Mouse (Mus musculus): ENCODE data around the gene Stum. TPM values are rescaled to one million over a fixed set of nuclear protein-coding genes. Genes with fewer than 3 reads are reported as not detected.
A peak's percentile ranks its signal among the peaks of the same experiment; 100 is the strongest.

Gene Stum
- total and polyA plus RNA-seq, 3 experiments: 0.42 to 0.61 (median 0.51) TPM

DNA sequence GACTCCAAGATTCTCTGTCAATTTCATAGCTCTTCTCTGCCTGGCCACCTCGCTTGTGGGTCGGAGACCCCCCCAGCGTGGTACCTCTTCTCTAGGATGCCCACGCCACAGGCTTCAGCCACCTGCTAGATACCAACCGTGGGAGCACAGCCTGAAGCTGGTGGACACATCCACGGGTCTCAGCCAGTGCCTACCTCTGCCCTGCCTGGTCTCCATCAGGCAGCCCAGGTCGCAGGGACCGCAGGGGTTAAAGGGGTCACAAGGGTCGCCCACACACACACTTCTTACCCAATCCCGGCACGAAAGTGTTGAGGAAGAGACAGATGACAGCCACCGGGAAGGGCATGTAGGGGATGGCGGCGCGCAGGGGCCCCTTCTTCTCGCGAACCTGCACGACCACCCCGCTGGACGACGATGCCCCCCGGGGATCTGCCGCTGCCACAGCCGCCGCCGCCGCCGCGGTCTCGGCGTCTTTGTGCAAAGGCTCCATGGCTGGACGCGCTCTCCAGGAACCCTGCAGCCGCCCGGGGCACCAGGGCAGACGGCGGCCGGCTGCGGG lies 385 bp downstream of the Stum start:
- Histone ChIP-seq H3K9me3 (replicated peaks; ENCODE audit: low read length) (no peaks in the 10 kb centered on the region), H3K27ac (ENCODE audit: insufficient read depth, low read depth) (no peak overlapping the region), H3K36me3 (replicated peaks in 1 of 2; ENCODE audit: control insufficient read depth in 1 of 2, insufficient read depth in 1 of 2, low read length in 1 of 2) (no peaks in the 10 kb centered on the region), H3K4me1 (ENCODE audit: control insufficient read depth in 1 of 2, insufficient read depth in 2 of 2) (peaks cover 12 to 28% of the 10 kb centered on the region in 2 experiments), H3K27me3 (replicated peaks) (no peaks in the 10 kb centered on the region), H3K79me2 (replicated peaks; ENCODE audit: control insufficient read depth, extremely low read depth, insufficient read depth, poor library complexity, severe bottlenecking) (no peaks in the 10 kb centered on the region), H3K4me2 (ENCODE audit: insufficient read depth, low read depth, poor library complexity, severe bottlenecking) (peak overlapping the region; percentile 2; the same call in 1 of the 2 replicates), H3K4me3 (replicated peaks in 1 of 3; ENCODE audit: low read depth in 2 of 3, low read length in 2 of 3, poor library complexity in 1 of 3) (no peak overlapping the region), H3K9ac (ENCODE audit: insufficient read depth, low read depth) (no peak overlapping the region)
- in situ Hi-C loops (cut with MboI; ENCODE audit: low pct_ligation_motif_present, low pct_unique_long_range_greater_than_20kb, low sequenced_read_pairs): loop anchor here (5.0 to 10.0 kb wide), 2 partner anchors 46 to 62 kb away; no protein-coding TSS in a partner anchor
- no peak for DNase-seq (ENCODE audit: extremely low read depth)
- no peak for TF ChIP-seq POLR2AphosphoS2 (IDR thresholded peaks at IDR 0.05; ENCODE audit: low read depth, low read length)
- TF ChIP-seq MXI1 (IDR thresholded peaks at IDR 0.05; ENCODE audit: low read depth, low read length): no peak
- no peak for TF ChIP-seq ZMIZ1 (IDR thresholded peaks at IDR 0.05; ENCODE audit: low read depth, low read length)
- no peak for TF ChIP-seq TBP (conservative IDR thresholded peaks at IDR 0.05; ENCODE audit: low read depth, low read length)
- no peak for TF ChIP-seq NELFE (IDR thresholded peaks at IDR 0.05; ENCODE audit: low read depth, low read length)
- no peak for TF ChIP-seq MAZ (IDR thresholded peaks at IDR 0.05; ENCODE audit: low read depth, low read length)
- dilution Hi-C loops (cut with MboI; ENCODE audit: extremely low pct_ligation_motif_present, extremely low pct_unique_long_range_greater_than_20kb, low sequenced_read_pairs): no loop called here

DNA sequence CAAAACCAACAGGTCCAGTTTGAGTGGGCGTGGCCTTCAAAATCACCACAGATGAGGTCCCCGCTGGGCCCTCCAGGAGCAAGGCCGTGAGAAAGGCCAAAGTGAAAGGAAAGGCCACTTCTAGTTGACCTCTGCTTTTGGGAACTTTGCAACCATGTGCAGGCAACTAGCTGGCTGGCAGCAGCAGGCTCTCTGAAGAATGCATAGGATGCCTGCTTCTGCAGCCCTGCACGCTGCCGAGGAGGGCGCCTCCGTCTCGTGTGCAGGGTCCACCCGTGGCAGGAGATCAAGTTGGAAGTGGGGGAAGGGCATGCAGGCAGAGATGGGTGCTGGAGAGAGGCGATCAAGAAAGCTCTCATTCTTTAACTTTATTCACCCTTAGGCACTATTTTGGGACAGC lies 1.3 kb downstream of the Stum start:
- Histone ChIP-seq H3K27ac (ENCODE audit: insufficient read depth, low read depth) (no peak overlapping the region), H3K36me3 (replicated peaks in 1 of 2; ENCODE audit: control insufficient read depth in 1 of 2, insufficient read depth in 1 of 2, low read length in 1 of 2) (no peaks in the 10 kb centered on the region), H3K4me2 (ENCODE audit: insufficient read depth, low read depth, poor library complexity, severe bottlenecking) (no peak overlapping the region), H3K9me3 (replicated peaks; ENCODE audit: low read length) (no peaks in the 10 kb centered on the region), H3K79me2 (replicated peaks; ENCODE audit: control insufficient read depth, extremely low read depth, insufficient read depth, poor library complexity, severe bottlenecking) (no peaks in the 10 kb centered on the region), H3K4me3 (replicated peaks in 1 of 3; ENCODE audit: low read depth in 2 of 3, low read length in 2 of 3, poor library complexity in 1 of 3) (no peak overlapping the region), H3K27me3 (replicated peaks) (no peaks in the 10 kb centered on the region), H3K4me1 (ENCODE audit: control insufficient read depth in 1 of 2, insufficient read depth in 2 of 2) (peaks cover 10 to 28% of the 10 kb centered on the region in 2 experiments), H3K9ac (ENCODE audit: insufficient read depth, low read depth) (no peak overlapping the region)
- DNase-seq (ENCODE audit: extremely low read depth): no peak
- in situ Hi-C loops (cut with MboI; ENCODE audit: low pct_ligation_motif_present, low pct_unique_long_range_greater_than_20kb, low sequenced_read_pairs): loop anchor here (5.0 to 10.0 kb wide), 2 partner anchors 45 to 63 kb away; no protein-coding TSS in a partner anchor
- TF ChIP-seq SIN3A (IDR thresholded peaks at IDR 0.05; ENCODE audit: low read length) (no peak), PAX5 (IDR thresholded peaks at IDR 0.05; ENCODE audit: low read length) (no peak), CHD2 (IDR thresholded peaks at IDR 0.05; ENCODE audit: low read length) (no peak), TBP (conservative IDR thresholded peaks at IDR 0.05; ENCODE audit: low read depth, low read length) (no peak), POLR2A (IDR thresholded peaks at IDR 0.05; ENCODE audit: low read depth, low read length) (no peak), CTCF (conservative IDR thresholded peaks at IDR 0.05 in 1 of 2, IDR thresholded peaks at IDR 0.05 in 1 of 2; ENCODE audit: low read depth in 2 of 2, low read length in 2 of 2) (no peak), ETS1 (conservative IDR thresholded peaks at IDR 0.05; ENCODE audit: low read depth, low read length) (no peak), ZMIZ1 (IDR thresholded peaks at IDR 0.05; ENCODE audit: low read depth, low read length) (no peak), IRF4 (IDR thresholded peaks at IDR 0.05; ENCODE audit: low read depth, low read length) (no peak), GABPA (IDR thresholded peaks at IDR 0.05; ENCODE audit: insufficient replicate concordance, low read depth, low read length) (no peak), CHD1 (IDR thresholded peaks at IDR 0.05; ENCODE audit: low read depth, low read length) (no peak), POLR2AphosphoS2 (IDR thresholded peaks at IDR 0.05; ENCODE audit: low read depth, low read length) (no peak), MEF2A (IDR thresholded peaks at IDR 0.05; ENCODE audit: borderline replicate concordance, low read depth, low read length) (no peak), MYC (IDR thresholded peaks at IDR 0.05; ENCODE audit: low read depth, low read length) (no peak), UBTF (IDR thresholded peaks at IDR 0.05; ENCODE audit: low read depth, low read length) (no peak), RCOR1 (conservative IDR thresholded peaks at IDR 0.05; ENCODE audit: low read depth, low read length) (no peak), EP300 (IDR thresholded peaks at IDR 0.05; ENCODE audit: low read length) (no peak), USF2 (conservative IDR thresholded peaks at IDR 0.05; ENCODE audit: low read depth, low read length) (no peak)
- dilution Hi-C loops (cut with MboI; ENCODE audit: extremely low pct_ligation_motif_present, extremely low pct_unique_long_range_greater_than_20kb, low sequenced_read_pairs): no loop called here

Data from CH12.LX (cell line).